Mouse (Mus musculus) limb, embryonic 12.5 days (tissue): ENCODE data around the gene Chchd10. TPM values are rescaled to one million over a fixed set of nuclear protein-coding genes. Genes with fewer than 3 reads are reported as not detected.

Experiments used
- ATAC-seq: fragments of 200-750 bp; cut with Nextera tagmentation; 2 replicates; pipeline ENCODE4 v1.8.0; 2017; ENCODE audit warnings: low read depth, moderate TSS enrichment; ENCODE audit not compliant: insufficient number of reproducible peaks, insufficient read depth, low FRiP score, low TSS enrichment
- H3K27ac ChIP-seq: fragments of 300-500 bp; sonication (generic); 2 replicates; pipeline ENCODE4 v1.5.1; 2016; ENCODE audit warnings: mild to moderate bottlenecking, moderate library complexity
- H3K27me3 ChIP-seq: fragments of 300-500 bp; sonication (generic); 2 replicates; pipeline ENCODE4 v1.6.1; 2016; ENCODE audit warnings: mild to moderate bottlenecking, moderate library complexity
- H3K36me3 ChIP-seq: fragments of 300-500 bp; sonication (generic); 2 replicates; pipeline ENCODE4 v1.6.1; 2016; ENCODE audit warnings: mild to moderate bottlenecking, moderate library complexity
- H3K4me1 ChIP-seq: fragments of 300-500 bp; sonication (generic); replicated peaks from 2 replicates; pipeline ENCODE4 v1.6.1; 2016
- H3K4me2 ChIP-seq: fragments of 300-500 bp; sonication (generic); 2 replicates; pipeline ENCODE4 v1.6.1; 2016; ENCODE audit warnings: mild to moderate bottlenecking, moderate library complexity
- H3K4me3 ChIP-seq: fragments of 300-500 bp; sonication (generic); replicated peaks from 2 replicates; pipeline ENCODE4 v1.5.1; 2016; ENCODE audit warnings: mild to moderate bottlenecking
- H3K9ac ChIP-seq: fragments of 300-500 bp; sonication (generic); replicated peaks from 2 replicates; pipeline ENCODE4 v1.6.1; 2016; ENCODE audit warnings: mild to moderate bottlenecking, moderate library complexity
- H3K9me3 ChIP-seq: fragments of 300-500 bp; sonication (generic); 2 replicates; pipeline ENCODE4 v1.6.1; 2016; ENCODE audit warnings: mild to moderate bottlenecking, moderate library complexity
- WGBS: fragments of 180-500 bp; shearing (Covaris S2); methylation state at CpG from one replicate; pipeline ENCODE4 v1.1.7; 2016; 5-methylcytosine and 5-hydroxymethylcytosine counted together
- polyA plus RNA-seq: library from polyadenylated mRNA; unstranded; fragments of >200 nt; fragmentation: Nextera tagmentation; extraction: Ambion mirVana; gene quantifications from 2 replicates; pipeline ENCODE4 v1.2.1, GENCODE M21; 2016

Gene Chchd10
- polyA plus RNA-seq, 1 experiment from 2014 or later = 5.5 TPM

- no peak for ATAC-seq
- no peak overlapping the region for H3K9ac ChIP-seq
- H3K4me1 ChIP-seq = peaks cover under 1% of the 10 kb centered on the region
- H3K4me2 ChIP-seq = no peak overlapping the region
- no peak overlapping the region for H3K27ac ChIP-seq
- peaks cover 29% of the 10 kb centered on the region for H3K27me3 ChIP-seq
- H3K4me3 ChIP-seq = no peak overlapping the region
- 75% methylated on average over 9 of the region's 9 CpGs for WGBS
- no peaks in the 10 kb centered on the region for H3K36me3 ChIP-seq
- H3K9me3 ChIP-seq = no peaks in the 10 kb centered on the region
Observed at GRCm38 (mm10) chr10:75941042-75941824, 8.3 kb downstream of the Chchd10 start.

- Histone ChIP-seq H3K36me3 (no peaks in the 10 kb centered on the region), H3K4me3 (no peak within 1 kb of the TSS), H3K9ac (no peak within 1 kb of the TSS), H3K9me3 (no peaks in the 10 kb centered on the region), H3K4me2 (no peak within 1 kb of the TSS), H3K27me3 (peaks cover 12% of the 10 kb centered on the region), H3K4me1 (no peaks in the 10 kb centered on the region), H3K27ac (no peak within 1 kb of the TSS)
- WGBS = 84% methylated on average over 15 of the region's 15 CpGs
- ATAC-seq = no peak
Observed at GRCm38 (mm10) chr10:75942736-75943477, 10.0 kb downstream of the Chchd10 start, which contains the start of gene Vpreb3. Gene Vpreb3 (plus strand): TSS chr10:75943057.

DNA sequence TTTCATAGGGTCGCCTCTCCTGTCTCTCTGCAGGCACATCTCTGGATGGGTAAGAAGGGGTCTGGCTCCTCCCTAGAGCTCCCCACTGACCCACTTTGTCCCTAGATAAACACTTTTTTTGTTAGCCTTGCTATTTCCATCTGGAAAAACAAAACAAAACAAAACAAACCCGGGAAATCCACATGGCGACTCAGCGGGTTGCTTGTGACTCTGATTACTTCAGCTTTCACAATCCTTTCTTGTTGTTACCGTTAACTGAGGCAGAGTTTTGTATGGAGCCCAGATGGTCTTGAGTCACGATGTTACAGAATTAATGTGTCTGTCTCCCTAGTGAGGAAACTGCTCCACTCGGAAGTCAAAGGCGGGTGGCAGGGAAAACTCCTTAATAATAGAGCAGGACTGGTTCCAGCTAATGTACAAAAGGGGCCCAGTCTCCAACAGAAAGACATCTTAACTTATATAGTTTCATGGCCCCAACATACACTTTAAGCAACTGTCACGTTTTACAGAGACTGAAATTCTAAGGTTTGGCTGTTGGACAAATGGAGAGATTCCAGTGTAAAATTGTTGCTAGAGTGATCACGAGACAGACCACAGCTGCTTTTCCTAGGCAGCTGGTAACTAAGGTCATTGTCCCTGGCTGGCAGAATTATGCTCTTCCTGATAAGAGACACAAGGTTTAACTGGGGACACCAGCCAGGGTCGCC lies 11.3 kb downstream of the Chchd10 start:
- no peak overlapping the region for H3K9ac ChIP-seq
- 48% methylated on average over 11 of the region's 11 CpGs for WGBS

DNA sequence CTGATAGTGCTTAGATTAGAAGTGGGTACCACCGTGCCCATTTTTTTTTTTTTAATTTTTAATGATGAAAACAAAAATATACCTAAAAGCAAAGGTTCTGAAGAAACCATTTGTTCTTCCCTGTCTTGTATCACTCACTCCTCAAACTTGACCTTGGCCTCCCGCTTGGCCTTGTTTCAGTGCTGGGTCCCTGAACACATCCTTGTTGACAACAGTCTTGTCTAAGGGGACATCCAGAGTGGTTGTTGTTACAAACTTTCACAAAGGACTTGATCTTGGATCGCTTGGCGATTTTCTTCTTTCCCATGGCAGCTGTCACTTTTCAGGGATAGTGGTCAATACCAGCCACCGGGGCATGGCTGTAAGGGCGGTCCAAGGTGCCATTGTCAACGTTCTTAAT lies 12.3 kb downstream of the Chchd10 start:
- no peak for ATAC-seq
- no peak overlapping the region for H3K9ac ChIP-seq
- no peaks in the 10 kb centered on the region for H3K4me1 ChIP-seq
- WGBS = 94% methylated on average over 7 of the region's 7 CpGs
- H3K27me3 ChIP-seq = peaks cover 14% of the 10 kb centered on the region
- H3K4me2 ChIP-seq = no peak overlapping the region
- H3K27ac ChIP-seq = no peak overlapping the region
- no peaks in the 10 kb centered on the region for H3K9me3 ChIP-seq
- H3K4me3 ChIP-seq = no peak overlapping the region
- no peaks in the 10 kb centered on the region for H3K36me3 ChIP-seq

More for the DNA sequence above, 11.3 kb downstream of the Chchd10 start:
- no peak overlapping the region for H3K4me3 ChIP-seq
- no peak overlapping the region for H3K4me2 ChIP-seq
- H3K27me3 ChIP-seq = peaks cover 8% of the 10 kb centered on the region; the same call in 1 of the 2 replicates
- H3K9me3 ChIP-seq = no peaks in the 10 kb centered on the region
- H3K36me3 ChIP-seq = no peaks in the 10 kb centered on the region
- no peak for ATAC-seq
- H3K4me1 ChIP-seq = no peaks in the 10 kb centered on the region
- H3K27ac ChIP-seq = no peak overlapping the region

- no peak overlapping the region for H3K27ac ChIP-seq
- H3K9ac ChIP-seq = no peak overlapping the region
- ATAC-seq = no peak
- H3K27me3 ChIP-seq = peaks cover 21% of the 10 kb centered on the region
- WGBS = 82% methylated on average over 7 of the region's 7 CpGs
- no peak overlapping the region for H3K4me2 ChIP-seq
- peaks cover 6% of the 10 kb centered on the region for H3K4me1 ChIP-seq
- no peaks in the 10 kb centered on the region for H3K9me3 ChIP-seq
- no peak overlapping the region for H3K4me3 ChIP-seq
- no peaks in the 10 kb centered on the region for H3K36me3 ChIP-seq
Observed at GRCm38 (mm10) chr10:75945896-75946295, 13.0 kb downstream of the Chchd10 start.

GRCm38 (mm10) chr10:75948079-75948478 lies 15.1 kb downstream of the Chchd10 start:
- H3K27me3 ChIP-seq = peaks cover 26% of the 10 kb centered on the region
- WGBS = 76% methylated on average over 5 of the region's 5 CpGs
- no peak for ATAC-seq
- H3K9ac ChIP-seq = no peak overlapping the region
- no peaks in the 10 kb centered on the region for H3K36me3 ChIP-seq
- no peak overlapping the region for H3K4me2 ChIP-seq
- H3K4me3 ChIP-seq = no peak overlapping the region
- no peak overlapping the region for H3K27ac ChIP-seq
- H3K9me3 ChIP-seq = no peaks in the 10 kb centered on the region
- H3K4me1 ChIP-seq = peaks cover 11% of the 10 kb centered on the region

- ATAC-seq = no peak
- 77% methylated on average over 22 of the region's 22 CpGs for WGBS
- Histone ChIP-seq H3K4me1 (peaks cover 11% of the 10 kb centered on the region), H3K4me2 (no peak overlapping the region), H3K36me3 (no peaks in the 10 kb centered on the region), H3K27me3 (peaks cover 35% of the 10 kb centered on the region), H3K9me3 (no peaks in the 10 kb centered on the region), H3K27ac (no peak overlapping the region), H3K4me3 (no peak overlapping the region), H3K9ac (no peak overlapping the region)
Observed at GRCm38 (mm10) chr10:75949053-75950045, 16.4 kb downstream of the Chchd10 start.

GRCm38 (mm10) chr10:75950791-75951210 lies 17.9 kb downstream of the Chchd10 start:
- 0 out of 2 replicates have a peak, but pooled peaks have one; percentile 39 for ATAC-seq
- Histone ChIP-seq H3K27ac (no peak overlapping the region), H3K4me2 (peak overlapping the region; percentile 87), H3K4me3 (peak overlapping the region; percentile 50), H3K9ac (peak overlapping the region; percentile 65), H3K27me3 (peaks cover 39% of the 10 kb centered on the region), H3K9me3 (no peaks in the 10 kb centered on the region), H3K36me3 (no peaks in the 10 kb centered on the region), H3K4me1 (peaks cover 11% of the 10 kb centered on the region)
- WGBS = 2% methylated on average over 23 of the region's 23 CpGs

DNA sequence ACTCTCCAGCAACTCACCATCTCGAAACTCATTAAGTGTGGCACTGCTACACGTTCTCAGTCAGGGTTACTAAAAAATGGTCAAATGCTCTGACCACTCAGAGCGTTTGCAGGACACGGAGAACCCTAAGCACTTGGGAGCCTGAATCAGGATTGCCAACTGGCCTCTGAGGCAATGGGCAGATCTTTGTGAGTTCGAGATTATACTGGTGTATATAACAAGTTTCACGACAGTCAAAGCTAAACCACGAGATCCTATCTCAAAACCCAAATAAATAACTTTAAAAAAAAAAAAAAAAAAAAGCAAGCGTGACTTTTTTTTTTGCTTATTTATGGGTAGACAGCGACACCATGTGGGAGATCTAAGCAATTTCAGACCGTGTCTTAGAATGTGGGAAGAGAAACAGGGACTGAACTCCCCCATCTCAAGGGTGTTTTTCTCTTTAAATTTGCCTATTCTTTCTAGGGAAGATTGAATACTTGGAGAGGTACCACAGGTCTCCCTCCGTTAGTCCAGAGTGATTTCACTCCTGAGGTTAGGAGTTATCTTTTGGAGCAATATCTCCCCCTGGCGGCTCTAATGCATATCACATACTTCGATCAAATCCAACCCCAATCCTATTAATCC lies 18.6 kb downstream of the Chchd10 start:
- WGBS = 5% methylated on average over 13 of the region's 13 CpGs
- H3K9ac ChIP-seq = peak overlapping the region; percentile 65
- peak overlapping the region; percentile 50 for H3K4me3 ChIP-seq
- peaks cover 11% of the 10 kb centered on the region for H3K4me1 ChIP-seq
- H3K4me2 ChIP-seq = peak overlapping the region; percentile 87
- no peaks in the 10 kb centered on the region for H3K9me3 ChIP-seq
- H3K36me3 ChIP-seq = no peaks in the 10 kb centered on the region
- 0 out of 2 replicates have a peak, but pooled peaks have one; percentile 6 for ATAC-seq
- peaks cover 39% of the 10 kb centered on the region for H3K27me3 ChIP-seq
- no peak overlapping the region for H3K27ac ChIP-seq

DNA sequence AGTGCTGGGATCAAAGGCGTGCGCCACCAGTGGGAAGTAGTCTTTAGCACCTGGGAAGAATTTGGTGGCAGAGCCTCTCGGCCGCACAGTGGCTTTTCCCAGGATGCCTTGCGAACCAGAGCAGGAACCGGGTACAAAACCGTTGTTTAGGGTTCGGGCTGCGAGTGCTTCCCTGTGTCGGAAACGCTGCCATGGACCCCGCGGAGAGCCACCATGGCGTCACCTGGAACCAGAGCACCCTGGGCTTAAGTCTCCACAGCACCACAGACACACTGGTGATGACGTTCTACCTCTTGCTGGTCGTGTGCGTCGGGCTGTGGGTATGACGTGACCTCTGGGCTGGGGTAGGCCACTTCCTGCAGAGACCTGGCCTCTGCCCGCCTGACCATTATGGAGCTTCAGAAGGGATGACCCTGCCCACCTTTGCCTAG lies 21.5 kb downstream of the Chchd10 start, which contains the start of gene Gm5134:
Gm5134 (plus strand) TSS at position 134 of the 431 bp plus-strand sequence.
- peak within 1 kb of the TSS; percentile 23 for H3K4me3 ChIP-seq
- H3K9ac ChIP-seq = peak within 1 kb of the TSS; percentile 37; the same call in 1 of the 2 replicates
- no peaks in the 10 kb centered on the region for H3K9me3 ChIP-seq
- H3K4me1 ChIP-seq = peaks cover 11% of the 10 kb centered on the region
- no peaks in the 10 kb centered on the region for H3K36me3 ChIP-seq
- peak within 1 kb of the TSS; percentile 44 for H3K4me2 ChIP-seq
- 23% methylated on average over 20 of the region's 20 CpGs for WGBS
- peaks cover 33% of the 10 kb centered on the region for H3K27me3 ChIP-seq
- no peak for ATAC-seq
- no peak within 1 kb of the TSS for H3K27ac ChIP-seq
